Mouse (Mus musculus) embryonic fibroblast, embryonic 13.5 days (primary cell): Measurements from ENCODE around the gene Mmachc.

Experiments used
- CTCF ChIP-seq: IDR thresholded peaks from 2 replicates; pipeline ENCODE4 v1.5.1; 2011; ENCODE audit warnings: mild to moderate bottlenecking, control low read depth, low read length, moderate library complexity, borderline replicate concordance; ENCODE audit not compliant: insufficient read depth
- POLR2A ChIP-seq: IDR thresholded peaks from 2 replicates; pipeline ENCODE4 v1.6.1; 2011; ENCODE audit warnings: low read depth, mild to moderate bottlenecking, control low read depth, low read length, moderate library complexity

- no peak for TF ChIP-seq CTCF
- no peak for TF ChIP-seq POLR2A
Measured at GRCm38 (mm10) chr4:116708791-116709390, 685 bp upstream of the Mmachc start.
